Mouse (Mus musculus) heart, postnatal 0 days (tissue): ENCODE measurements around the gene Rps21. TPM values are rescaled to one million over a fixed set of nuclear protein-coding genes. Genes with fewer than 3 reads are reported as not detected.
A peak's percentile ranks its signal among the peaks of the same experiment; 100 is the strongest.

ENCODE experiments used
- ATAC-seq: fragments of 200-750 bp; cut with Nextera tagmentation; 2 replicates; pipeline ENCODE4 v1.8.0; 2017; ENCODE audit warnings: low read depth, moderate number of reproducible peaks, moderate library complexity; ENCODE audit not compliant: insufficient read depth
- DNase-seq: peaks from one replicate; pipeline ENCODE4 v3.0.0-alpha.2; 2016; ENCODE audit warnings: low spot score
- H3K27ac ChIP-seq: fragments of 300-500 bp; sonication (generic); 2 replicates; pipeline ENCODE4 v1.5.1; 2014; ENCODE audit warnings: low read depth, mild to moderate bottlenecking
- H3K27me3 ChIP-seq: fragments of 300-500 bp; sonication (generic); 2 replicates; pipeline ENCODE4 v1.6.1; 2014; ENCODE audit warnings: low read length, mixed read lengths; ENCODE audit not compliant: control insufficient read depth, insufficient read depth
- H3K36me3 ChIP-seq: fragments of 300-500 bp; sonication (generic); replicated peaks from 2 replicates; pipeline ENCODE4 v1.6.1; 2014; ENCODE audit warnings: low read length, mixed read lengths; ENCODE audit not compliant: control insufficient read depth, insufficient read depth
- H3K4me1 ChIP-seq: fragments of 300-500 bp; sonication (generic); 2 replicates; pipeline ENCODE4 v1.6.1; 2014; ENCODE audit warnings: antibody characterized with exemption; ENCODE audit not compliant: control insufficient read depth, insufficient read depth
- H3K4me2 ChIP-seq: fragments of 300-500 bp; sonication (generic); 2 replicates; pipeline ENCODE4 v1.6.1; 2014; ENCODE audit warnings: low read depth, mild to moderate bottlenecking, low read length, moderate library complexity
- H3K4me3 ChIP-seq: fragments of 300-500 bp; sonication (generic); 2 replicates; pipeline ENCODE4 v1.5.1; 2014; ENCODE audit warnings: low read depth, low read length
- H3K9ac ChIP-seq: fragments of 300-500 bp; sonication (generic); replicated peaks from 2 replicates; pipeline ENCODE4 v1.6.1; 2014; ENCODE audit warnings: low read depth, low read length, mixed read lengths
- H3K9me3 ChIP-seq: fragments of 300-500 bp; sonication (generic); replicated peaks from 2 replicates; pipeline ENCODE4 v1.6.1; 2016; ENCODE audit warnings: low read length; ENCODE audit not compliant: control insufficient read depth
- CTCF ChIP-seq: IDR thresholded peaks from 2 replicates; pipeline ENCODE4 v1.5.1; 2016; ENCODE audit warnings: antibody characterized with exemption, control low read depth, low read depth
- EP300 ChIP-seq: IDR thresholded peaks from 2 replicates; pipeline ENCODE4 v1.6.1; 2016; ENCODE audit warnings: antibody characterized with exemption, low read depth
- WGBS: fragments of 180-500 bp; shearing (Covaris S2); extraction: QIAGEN DNeasy Blood & Tissue Kit; methylation state at CpG from one replicate; pipeline ENCODE4 v1.1.7; 2014; 5-methylcytosine and 5-hydroxymethylcytosine counted together
- polyA plus RNA-seq: library from polyadenylated mRNA; unstranded; fragments of >200 nt; fragmentation: Nextera tagmentation; extraction: Ambion mirVana; gene quantifications from 2 replicates; pipeline ENCODE4 v1.2.1, GENCODE M21; 2015
- total RNA-seq: library from RNA; depleted of rRNA; stranded (reverse); fragments of >200 nt; gene quantifications from 2 replicates; pipeline ENCODE4 v1.2.3, GENCODE M21; 2014; ENCODE audit warnings: low replicate concordance

Gene Rps21
- total and polyA plus RNA-seq, 2 experiments from 2014 or later: 356 to 957 TPM

DNA sequence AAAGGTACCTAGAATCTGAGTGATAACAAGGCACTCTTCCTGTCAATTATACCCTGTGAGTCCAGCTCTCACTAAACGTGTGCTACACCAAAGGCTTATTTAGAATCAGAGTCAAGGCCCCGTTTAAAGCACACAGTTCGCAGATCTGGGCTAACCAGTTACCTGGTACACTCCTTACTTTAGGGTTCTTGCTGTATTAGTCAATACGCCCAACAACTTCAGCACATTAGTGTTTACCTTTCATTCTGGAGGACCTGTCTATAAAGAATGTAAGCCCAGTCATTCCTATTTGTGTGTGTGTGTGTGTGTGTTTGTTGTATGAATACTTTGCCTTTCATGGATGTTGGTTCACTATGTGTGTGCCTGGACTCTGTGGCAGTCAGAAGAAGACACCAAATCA, 14.1 kb upstream of the Rps21 start:
- H3K4me3 ChIP-seq: no peak overlapping the region
- 88% methylated on average over 4 of the region's 4 CpGs for WGBS
- no peak for ATAC-seq
- no peak overlapping the region for H3K9ac ChIP-seq
- no peak for DNase-seq
- TF ChIP-seq EP300 (no peak), CTCF (no peak)
- no peak overlapping the region for H3K27ac ChIP-seq
- H3K9me3 ChIP-seq: no peaks in the 10 kb centered on the region
- H3K27me3 ChIP-seq: no peaks in the 10 kb centered on the region
- no peak overlapping the region for H3K4me2 ChIP-seq
- H3K36me3 ChIP-seq: no peaks in the 10 kb centered on the region
- H3K4me1 ChIP-seq: no peaks in the 10 kb centered on the region

DNA sequence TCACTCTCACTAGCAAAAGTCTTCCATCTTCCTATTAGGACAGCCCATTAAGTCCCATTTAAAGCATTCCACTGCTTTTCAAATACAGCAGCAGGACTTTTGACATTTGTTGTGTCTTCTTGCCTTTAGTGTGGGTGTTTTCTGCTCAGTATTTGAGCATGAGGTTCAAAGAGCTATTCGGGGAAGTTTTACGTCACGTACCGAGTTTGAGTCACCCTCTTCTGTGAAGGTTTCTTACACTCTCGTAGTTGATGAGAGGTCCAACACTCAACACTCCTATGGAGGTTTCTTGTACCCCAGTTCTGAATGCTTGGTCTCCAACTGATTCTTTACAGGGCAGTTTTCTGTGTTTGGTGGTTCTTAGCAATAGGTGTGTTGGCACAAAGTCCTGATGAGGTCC, 9.3 kb upstream of the Rps21 start:
- Histone ChIP-seq H3K9me3 (no peaks in the 10 kb centered on the region), H3K9ac (no peak overlapping the region), H3K4me1 (no peaks in the 10 kb centered on the region), H3K27me3 (no peaks in the 10 kb centered on the region), H3K4me3 (no peak overlapping the region), H3K36me3 (no peaks in the 10 kb centered on the region), H3K4me2 (no peak overlapping the region), H3K27ac (no peak overlapping the region)
- DNase-seq (no peak), ATAC-seq (no peak)
- TF ChIP-seq EP300 (no peak), CTCF (no peak)
- 88% methylated on average over 5 of the region's 5 CpGs for WGBS

DNA sequence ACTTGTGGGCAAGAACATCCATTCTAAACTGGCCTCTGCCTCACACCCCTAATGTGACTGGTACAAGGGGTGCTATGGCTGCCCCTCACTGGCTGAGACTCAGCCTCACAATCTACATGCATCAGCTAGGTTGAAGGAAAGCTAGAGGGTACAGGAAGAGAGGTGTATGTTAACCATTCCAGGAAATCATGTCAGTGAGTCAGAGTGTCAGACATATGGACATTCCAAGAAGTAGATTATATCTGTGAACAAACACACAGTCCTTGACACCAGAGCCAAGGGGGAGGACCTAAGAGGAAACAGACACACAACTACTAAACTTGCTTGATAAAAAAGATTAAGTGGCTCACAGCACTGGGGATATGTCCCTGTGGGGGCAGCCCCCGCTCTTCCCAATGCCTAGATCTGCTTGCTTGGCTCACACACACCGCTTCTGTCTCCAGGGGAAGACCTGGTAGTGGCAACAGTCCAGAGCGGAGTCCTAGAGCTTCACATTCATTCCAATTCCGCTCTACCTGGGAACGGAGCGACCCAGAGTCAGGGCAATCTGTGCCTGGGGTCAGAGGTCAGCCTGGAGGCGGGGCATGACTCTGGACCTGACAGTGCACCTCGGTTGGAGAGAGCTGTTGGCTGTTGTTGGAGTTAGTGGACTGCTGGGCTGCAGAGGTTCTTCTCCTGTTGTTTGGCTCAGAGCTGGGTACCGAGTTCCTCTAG, 8.1 kb upstream of the Rps21 start:
- TF ChIP-seq CTCF: no peak
- TF ChIP-seq EP300: no peak
- H3K9ac ChIP-seq: no peak overlapping the region
- 57% methylated on average over 9 of the region's 9 CpGs for WGBS

GRCm38 (mm10) chr2:180250930-180251611, 6.1 kb upstream of the Rps21 start:
- no peak overlapping the region for H3K4me2 ChIP-seq
- peak; percentile 80 for ATAC-seq
- TF ChIP-seq EP300 (no peak), CTCF (peak; percentile 99)
- H3K4me1 ChIP-seq: peaks cover 3% of the 10 kb centered on the region; the same call in 1 of the 2 replicates
- H3K4me3 ChIP-seq: no peak overlapping the region
- H3K9me3 ChIP-seq: no peaks in the 10 kb centered on the region
- no peak overlapping the region for H3K9ac ChIP-seq
- H3K36me3 ChIP-seq: no peaks in the 10 kb centered on the region
- H3K27ac ChIP-seq: no peak overlapping the region
- DNase-seq: peak; percentile 76
- H3K27me3 ChIP-seq: no peaks in the 10 kb centered on the region
- WGBS: 21% methylated on average over 11 of the region's 11 CpGs

More for the DNA sequence above, 8.1 kb upstream of the Rps21 start:
- H3K9me3 ChIP-seq: no peaks in the 10 kb centered on the region
- H3K27me3 ChIP-seq: no peaks in the 10 kb centered on the region
- DNase-seq: no peak
- no peak overlapping the region for H3K27ac ChIP-seq
- no peak for ATAC-seq
- H3K36me3 ChIP-seq: no peaks in the 10 kb centered on the region
- H3K4me1 ChIP-seq: no peaks in the 10 kb centered on the region
- H3K4me3 ChIP-seq: no peak overlapping the region
- no peak overlapping the region for H3K4me2 ChIP-seq

DNA sequence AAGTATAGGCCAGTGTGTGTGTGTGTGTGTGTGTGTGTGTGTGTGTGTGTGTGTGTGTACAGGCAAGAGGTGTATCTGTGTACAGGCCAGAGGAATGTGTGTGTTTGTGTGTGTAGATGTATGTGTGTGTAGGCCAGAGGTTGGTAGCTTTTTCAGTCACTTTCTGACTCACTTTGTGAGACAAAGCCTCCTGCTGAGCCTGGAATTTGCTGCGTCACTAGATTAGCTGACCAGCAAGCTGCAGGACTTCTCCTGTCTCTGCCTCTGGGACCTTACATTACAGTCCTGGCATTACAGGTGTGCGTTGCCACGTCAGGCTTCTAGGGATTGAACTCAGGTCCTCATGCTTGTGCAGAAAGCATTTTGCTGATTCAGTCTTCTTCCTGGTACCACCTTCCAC, 5.3 kb upstream of the Rps21 start:
- no peak for DNase-seq
- WGBS: 52% methylated on average over 3 of the region's 3 CpGs
- Histone ChIP-seq H3K27me3 (no peaks in the 10 kb centered on the region), H3K9me3 (no peaks in the 10 kb centered on the region), H3K4me3 (no peak overlapping the region), H3K4me1 (peaks cover 10% of the 10 kb centered on the region; the same call in 1 of the 2 replicates), H3K27ac (no peak overlapping the region), H3K4me2 (no peak overlapping the region), H3K9ac (no peak overlapping the region), H3K36me3 (no peaks in the 10 kb centered on the region)
- no peak for ATAC-seq
- TF ChIP-seq EP300: no peak
- TF ChIP-seq CTCF: no peak
